Mouse (Mus musculus): ENCODE measurements around the gene Ltv1. TPM values are rescaled to one million over a fixed set of nuclear protein-coding genes. Genes with fewer than 3 reads are reported as not detected.

The Ltv1 gene
- 80.1 and 87.2 TPM in 2 replicates for polyA plus RNA-seq (2014; fragmentation: Nextera tagmentation; extraction: Ambion mirVana)

- no peaks in the 10 kb centered on the region for H3K9me3 ChIP-seq (ENCODE audit: control insufficient read depth, low read length)
- whole genome bisulfite sequencing: under 1% methylated on average over 43 of the region's 43 CpGs
- H3K9ac ChIP-seq (ENCODE audit: low read length): peak within 1 kb of the TSS; percentile 84
- H3K36me3 ChIP-seq (ENCODE audit: control insufficient read depth, insufficient read depth, low read length): peaks cover 24% of the 10 kb centered on the region
- H3K27ac ChIP-seq (ENCODE audit: low read depth): peak within 1 kb of the TSS; percentile 90
- peaks cover 11% of the 10 kb centered on the region for H3K4me1 ChIP-seq (replicated peaks; ENCODE audit: control insufficient read depth, insufficient read depth, low read length)
- no peaks in the 10 kb centered on the region for H3K27me3 ChIP-seq (replicated peaks; ENCODE audit: control insufficient read depth, insufficient read depth, low read length)
- peak; percentile 99 for ATAC-seq (replicated peaks; ENCODE audit: low FRiP score, low TSS enrichment, low read depth)
- H3K4me3 ChIP-seq (ENCODE audit: low read depth, low read length): peak within 1 kb of the TSS; percentile 91
- peak within 1 kb of the TSS; percentile 67 for H3K4me2 ChIP-seq (ENCODE audit: low read length)
- DNase-seq (ENCODE audit: low spot score): peak; percentile 92
Measured at GRCm38 (mm10) chr10:13192731-13193351, at the start of gene Ltv1. Ltv1 (minus strand) TSS chr10:13193168.

GRCm38 (mm10) chr10:13240431-13240830 is 47.5 kb upstream of the Ltv1 start:
- peak overlapping the region; percentile 65 for H3K27ac ChIP-seq (ENCODE audit: low read depth)

GRCm38 (mm10) chr10:13238188-13238587 is 45.2 kb upstream of the Ltv1 start:
- no peak for ATAC-seq (replicated peaks; ENCODE audit: low FRiP score, low TSS enrichment, low read depth)
- 77% methylated on average over 4 of the region's 4 CpGs for WGBS

More at GRCm38 (mm10) chr10:13240431-13240830, 47.5 kb upstream of the Ltv1 start:
- 28% methylated on average over 4 of the region's 4 CpGs for WGBS
- ATAC-seq (replicated peaks; ENCODE audit: low FRiP score, low TSS enrichment, low read depth): peak; percentile 87
- DNase-seq (ENCODE audit: low spot score): no peak
- Histone ChIP-seq H3K4me3 (ENCODE audit: low read depth, low read length) (no peak overlapping the region), H3K36me3 (ENCODE audit: control insufficient read depth, insufficient read depth, low read length) (no peaks in the 10 kb centered on the region), H3K27me3 (replicated peaks; ENCODE audit: control insufficient read depth, insufficient read depth, low read length) (no peaks in the 10 kb centered on the region), H3K4me2 (ENCODE audit: low read length) (no peak overlapping the region), H3K9me3 (ENCODE audit: control insufficient read depth, low read length) (no peaks in the 10 kb centered on the region), H3K4me1 (replicated peaks; ENCODE audit: control insufficient read depth, insufficient read depth, low read length) (peaks cover 18% of the 10 kb centered on the region; the same call in 1 of the 2 replicates), H3K9ac (ENCODE audit: low read length) (no peak overlapping the region)

GRCm38 (mm10) chr10:13236866-13237265 is 43.9 kb upstream of the Ltv1 start:
- H3K4me1 ChIP-seq (replicated peaks; ENCODE audit: control insufficient read depth, insufficient read depth, low read length): peaks cover 11% of the 10 kb centered on the region; the same call in 1 of the 2 replicates
- no peak overlapping the region for H3K4me3 ChIP-seq (ENCODE audit: low read depth, low read length)
- no peak overlapping the region for H3K4me2 ChIP-seq (ENCODE audit: low read length)
- H3K27me3 ChIP-seq (replicated peaks; ENCODE audit: control insufficient read depth, insufficient read depth, low read length): no peaks in the 10 kb centered on the region
- DNase-seq (ENCODE audit: low spot score) (no peak), ATAC-seq (replicated peaks; ENCODE audit: low FRiP score, low TSS enrichment, low read depth) (no peak)
- no peak overlapping the region for H3K27ac ChIP-seq (ENCODE audit: low read depth)
- no peak overlapping the region for H3K9ac ChIP-seq (ENCODE audit: low read length)
- no peaks in the 10 kb centered on the region for H3K36me3 ChIP-seq (ENCODE audit: control insufficient read depth, insufficient read depth, low read length)
- no peaks in the 10 kb centered on the region for H3K9me3 ChIP-seq (ENCODE audit: control insufficient read depth, low read length)
- 86% methylated on average over 5 of the region's 5 CpGs for WGBS

More at GRCm38 (mm10) chr10:13238188-13238587, 45.2 kb upstream of the Ltv1 start:
- no peak for DNase-seq (ENCODE audit: low spot score)
- H3K4me1 ChIP-seq (replicated peaks; ENCODE audit: control insufficient read depth, insufficient read depth, low read length): peaks cover 11% of the 10 kb centered on the region; the same call in 1 of the 2 replicates
- H3K9me3 ChIP-seq (ENCODE audit: control insufficient read depth, low read length): no peaks in the 10 kb centered on the region
- H3K4me3 ChIP-seq (ENCODE audit: low read depth, low read length): no peak overlapping the region
- H3K36me3 ChIP-seq (ENCODE audit: control insufficient read depth, insufficient read depth, low read length): no peaks in the 10 kb centered on the region
- no peak overlapping the region for H3K27ac ChIP-seq (ENCODE audit: low read depth)
- H3K9ac ChIP-seq (ENCODE audit: low read length): no peak overlapping the region
- H3K27me3 ChIP-seq (replicated peaks; ENCODE audit: control insufficient read depth, insufficient read depth, low read length): no peaks in the 10 kb centered on the region
- H3K4me2 ChIP-seq (ENCODE audit: low read length): no peak overlapping the region

GRCm38 (mm10) chr10:13234503-13234902 is 41.5 kb upstream of the Ltv1 start:
- no peaks in the 10 kb centered on the region for H3K27me3 ChIP-seq (replicated peaks; ENCODE audit: control insufficient read depth, insufficient read depth, low read length)
- H3K9me3 ChIP-seq (ENCODE audit: control insufficient read depth, low read length): no peaks in the 10 kb centered on the region
- H3K4me1 ChIP-seq (replicated peaks; ENCODE audit: control insufficient read depth, insufficient read depth, low read length): no peaks in the 10 kb centered on the region
- no peak overlapping the region for H3K9ac ChIP-seq (ENCODE audit: low read length)
- no peak for DNase-seq (ENCODE audit: low spot score)
- H3K36me3 ChIP-seq (ENCODE audit: control insufficient read depth, insufficient read depth, low read length): 0 out of 2 replicates have a peak, but pooled peaks cover 8% of the 10 kb centered on the region
- 42% methylated on average over 3 of the region's 3 CpGs for WGBS
- no peak overlapping the region for H3K4me3 ChIP-seq (ENCODE audit: low read depth, low read length)
- no peak overlapping the region for H3K4me2 ChIP-seq (ENCODE audit: low read length)
- H3K27ac ChIP-seq (ENCODE audit: low read depth): no peak overlapping the region
- no peak for ATAC-seq (replicated peaks; ENCODE audit: low FRiP score, low TSS enrichment, low read depth)

- Histone ChIP-seq H3K27ac (ENCODE audit: low read depth) (no peak overlapping the region), H3K36me3 (ENCODE audit: control insufficient read depth, insufficient read depth, low read length) (0 out of 2 replicates have a peak, but pooled peaks cover 8% of the 10 kb centered on the region), H3K4me1 (replicated peaks; ENCODE audit: control insufficient read depth, insufficient read depth, low read length) (no peaks in the 10 kb centered on the region), H3K4me2 (ENCODE audit: low read length) (no peak overlapping the region), H3K9ac (ENCODE audit: low read length) (no peak overlapping the region), H3K9me3 (ENCODE audit: control insufficient read depth, low read length) (no peaks in the 10 kb centered on the region), H3K4me3 (ENCODE audit: low read depth, low read length) (no peak overlapping the region), H3K27me3 (replicated peaks; ENCODE audit: control insufficient read depth, insufficient read depth, low read length) (no peaks in the 10 kb centered on the region)
- ATAC-seq (replicated peaks; ENCODE audit: low FRiP score, low TSS enrichment, low read depth) (no peak), DNase-seq (ENCODE audit: low spot score) (no peak)
- 85% methylated on average over 10 of the region's 10 CpGs for WGBS
Measured at GRCm38 (mm10) chr10:13233941-13234340, 41.0 kb upstream of the Ltv1 start.

GRCm38 (mm10) chr10:13233143-13233622 is 40.2 kb upstream of the Ltv1 start:
- Histone ChIP-seq H3K27me3 (replicated peaks; ENCODE audit: control insufficient read depth, insufficient read depth, low read length) (no peaks in the 10 kb centered on the region), H3K27ac (ENCODE audit: low read depth) (no peak overlapping the region), H3K4me1 (replicated peaks; ENCODE audit: control insufficient read depth, insufficient read depth, low read length) (no peaks in the 10 kb centered on the region), H3K9ac (ENCODE audit: low read length) (no peak overlapping the region), H3K4me3 (ENCODE audit: low read depth, low read length) (no peak overlapping the region), H3K9me3 (ENCODE audit: control insufficient read depth, low read length) (no peaks in the 10 kb centered on the region), H3K4me2 (ENCODE audit: low read length) (no peak overlapping the region), H3K36me3 (ENCODE audit: control insufficient read depth, insufficient read depth, low read length) (0 out of 2 replicates have a peak, but pooled peaks cover 8% of the 10 kb centered on the region)
- WGBS: 73% methylated on average over 2 of the region's 2 CpGs
- ATAC-seq (replicated peaks; ENCODE audit: low FRiP score, low TSS enrichment, low read depth) (no peak), DNase-seq (ENCODE audit: low spot score) (no peak)

- Histone ChIP-seq H3K9me3 (ENCODE audit: control insufficient read depth, low read length) (no peaks in the 10 kb centered on the region), H3K9ac (ENCODE audit: low read length) (no peak overlapping the region), H3K27me3 (replicated peaks; ENCODE audit: control insufficient read depth, insufficient read depth, low read length) (no peaks in the 10 kb centered on the region), H3K4me2 (ENCODE audit: low read length) (no peak overlapping the region), H3K36me3 (ENCODE audit: control insufficient read depth, insufficient read depth, low read length) (peaks cover 9% of the 10 kb centered on the region; the same call in 1 of the 2 replicates), H3K4me1 (replicated peaks; ENCODE audit: control insufficient read depth, insufficient read depth, low read length) (no peaks in the 10 kb centered on the region), H3K4me3 (ENCODE audit: low read depth, low read length) (no peak overlapping the region), H3K27ac (ENCODE audit: low read depth) (no peak overlapping the region)
- DNase-seq (ENCODE audit: low spot score) (no peak), ATAC-seq (replicated peaks; ENCODE audit: low FRiP score, low TSS enrichment, low read depth) (no peak)
- 51% methylated on average over 9 of the region's 9 CpGs for WGBS
Measured at GRCm38 (mm10) chr10:13232443-13233142, 39.6 kb upstream of the Ltv1 start.
